Mouse (Mus musculus): ENCODE results near the gene Atp9a. TPM values are rescaled to one million over a fixed set of nuclear protein-coding genes. Genes with fewer than 3 reads are reported as not detected.

The Atp9a gene
- polyA plus RNA-seq, 2 experiments = 1.3 to 2.3 TPM

DNA sequence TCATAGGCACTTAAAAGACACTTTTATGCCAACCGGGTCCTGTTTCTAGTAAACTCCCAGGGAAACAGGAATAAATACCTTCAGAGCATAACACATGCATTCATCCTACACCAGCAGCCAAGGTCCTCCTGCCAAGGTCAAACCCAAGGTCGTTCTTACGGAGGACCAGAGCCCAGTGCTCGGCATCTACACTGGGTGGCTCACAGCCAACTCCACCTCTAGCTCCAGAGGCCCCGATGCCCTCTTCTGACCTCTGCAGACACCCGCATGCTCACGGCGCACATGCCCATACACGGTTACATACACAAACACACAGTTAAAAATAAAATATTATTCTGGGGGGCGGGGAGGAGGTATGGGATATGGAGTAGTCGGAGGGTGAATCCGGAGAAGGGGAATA is 155.7 kb downstream of the Atp9a start:
- H3K9ac ChIP-seq (replicated peaks) = no peak overlapping the region
- ATAC-seq (ENCODE audit: insufficient read depth) (no peak), DNase-seq (ENCODE audit: low read depth in 3 of 3, low spot score in 3 of 3) (no peak)
- no peak overlapping the region for H3K4me2 ChIP-seq (ENCODE audit: low read depth)
- H3K27ac ChIP-seq = no peak overlapping the region
- WGBS (ENCODE audit: insufficient replicate concordance) = 70% methylated on average over 12 of the region's 12 CpGs
- H3K36me3 ChIP-seq (replicated peaks; ENCODE audit: control insufficient read depth, insufficient read depth, low read depth) = no peaks in the 10 kb centered on the region
- peaks cover 17% of the 10 kb centered on the region for H3K27me3 ChIP-seq (ENCODE audit: control insufficient read depth, insufficient read depth, low read length)
- peaks cover 0 to 7% of the 10 kb centered on the region in 2 experiments; a peak in 3 of 4 replicates for H3K4me1 ChIP-seq (replicated peaks; ENCODE audit: control insufficient read depth in 2 of 2, insufficient read depth in 2 of 2, low read length in 1 of 2)
- H3K4me3 ChIP-seq (ENCODE audit: insufficient read depth in 1 of 2, low read depth in 2 of 2, low read length in 2 of 2) = no peak overlapping the region
- no peaks in the 10 kb centered on the region for H3K9me3 ChIP-seq (ENCODE audit: control insufficient read depth, low read length)
- TF ChIP-seq EP300 (IDR thresholded peaks at IDR 0.05; ENCODE audit: low read depth) = no peak
- no peak for TF ChIP-seq CTCF (IDR thresholded peaks at IDR 0.05; ENCODE audit: low read depth)

- WGBS (ENCODE audit: insufficient replicate concordance) = 57% methylated on average over 6 of the region's 6 CpGs
These were observed 157.4 kb downstream of the Atp9a start for GRCm38 (mm10) chr2:168584857-168585256.

More at GRCm38 (mm10) chr2:168584857-168585256, 157.4 kb downstream of the Atp9a start:
- no peak overlapping the region for H3K27ac ChIP-seq
- DNase-seq (ENCODE audit: low read depth in 3 of 3, low spot score in 3 of 3) (no peak), ATAC-seq (ENCODE audit: insufficient read depth) (no peak)
- H3K9me3 ChIP-seq (ENCODE audit: control insufficient read depth, low read length) = no peaks in the 10 kb centered on the region
- TF ChIP-seq CTCF (IDR thresholded peaks at IDR 0.05; ENCODE audit: low read depth) = no peak
- no peak for TF ChIP-seq EP300 (IDR thresholded peaks at IDR 0.05; ENCODE audit: low read depth)
- H3K36me3 ChIP-seq (replicated peaks; ENCODE audit: control insufficient read depth, insufficient read depth, low read depth) = no peaks in the 10 kb centered on the region
- no peak overlapping the region for H3K9ac ChIP-seq (replicated peaks)
- H3K4me1 ChIP-seq (replicated peaks; ENCODE audit: control insufficient read depth in 2 of 2, insufficient read depth in 2 of 2, low read length in 1 of 2) = peaks cover 0 to 12% of the 10 kb centered on the region in 2 experiments; a peak in 2 of 4 replicates
- H3K4me2 ChIP-seq (ENCODE audit: low read depth) = no peak overlapping the region
- peaks cover 10% of the 10 kb centered on the region for H3K27me3 ChIP-seq (ENCODE audit: control insufficient read depth, insufficient read depth, low read length)
- H3K4me3 ChIP-seq (ENCODE audit: insufficient read depth in 1 of 2, low read depth in 2 of 2, low read length in 2 of 2) = no peak overlapping the region

Small RNA genes lying within 50 kb of the gene (microRNA-seq; reads per million reads assigned to microRNA genes)
- gene Mir7004 = not detected

Other genes with a start within 250 kb of the Atp9a start
- 0.08 and 0.13 TPM in 2 replicates for gene Nfatc2, start 140.8 kb downstream of the Atp9a start, polyA plus RNA-seq (2012; rRNA removed)
- gene Nfatc2, start 140.8 kb downstream of the Atp9a start, polyA plus RNA-seq (2014; fragmentation: Nextera tagmentation; extraction: Ambion mirVana) = 0.10 and 0.19 TPM in 2 replicates
- 1.9 TPM in 2 replicates for gene Sall4, start 25.5 kb upstream of the Atp9a start, polyA plus RNA-seq (2012; rRNA removed)
- 3.9 and 4.9 TPM in 2 replicates for gene Sall4, start 25.5 kb upstream of the Atp9a start, polyA plus RNA-seq (2014; fragmentation: Nextera tagmentation; extraction: Ambion mirVana)
- gene Zfp64, start 213.2 kb upstream of the Atp9a start, polyA plus RNA-seq (2012; rRNA removed) = 7.2 and 7.6 TPM in 2 replicates
- gene Zfp64, start 213.2 kb upstream of the Atp9a start, polyA plus RNA-seq (2014; fragmentation: Nextera tagmentation; extraction: Ambion mirVana) = 7.1 and 9.4 TPM in 2 replicates

Data from liver, embryonic 14.5 days (tissue).